Mouse (Mus musculus) kidney, postnatal 4 days (tissue): ENCODE results near the gene Sestd1.

Source experiments
- DNase-seq, 2 experiments: peaks; one replicate each; pipeline ENCODE4 v3.0.0; 2021; ENCODE audit warnings: mixed read lengths in 2 of 2

Sestd1 gene

GRCm38 (mm10) chr2:77203916-77204315 is 76.5 kb downstream of the Sestd1 start:
- no peak for DNase-seq

GRCm38 (mm10) chr2:77201900-77202299 is 78.5 kb downstream of the Sestd1 start:
- no peak for DNase-seq

- DNase-seq = no peak
Measured at GRCm38 (mm10) chr2:77200958-77201614, 79.3 kb downstream of the Sestd1 start.

GRCm38 (mm10) chr2:77200379-77200778 is 80.0 kb downstream of the Sestd1 start:
- DNase-seq = no peak

GRCm38 (mm10) chr2:77198246-77198645 is 82.1 kb downstream of the Sestd1 start:
- no peak for DNase-seq

- no peak for DNase-seq
Measured at GRCm38 (mm10) chr2:77196819-77197218, 83.6 kb downstream of the Sestd1 start.

- no peak for DNase-seq
Measured at GRCm38 (mm10) chr2:77195056-77195455, 85.3 kb downstream of the Sestd1 start.

GRCm38 (mm10) chr2:77191811-77192210 is 88.6 kb downstream of the Sestd1 start:
- no peak for DNase-seq

- DNase-seq = no peak
Measured at GRCm38 (mm10) chr2:77190891-77191290, 89.5 kb downstream of the Sestd1 start.

GRCm38 (mm10) chr2:77190301-77190700 is 90.1 kb downstream of the Sestd1 start:
- no peak for DNase-seq

- DNase-seq = no peak
Measured at GRCm38 (mm10) chr2:77189671-77190070, 90.7 kb downstream of the Sestd1 start.

GRCm38 (mm10) chr2:77187501-77187900 is 92.9 kb downstream of the Sestd1 start:
- DNase-seq = no peak

- no peak for DNase-seq
Measured at GRCm38 (mm10) chr2:77186912-77187311, 93.5 kb downstream of the Sestd1 start.

GRCm38 (mm10) chr2:77184049-77184571 is 96.3 kb downstream of the Sestd1 start:
- no peak for DNase-seq

- DNase-seq = no peak
Measured at GRCm38 (mm10) chr2:77183646-77184045, 96.7 kb downstream of the Sestd1 start.

GRCm38 (mm10) chr2:77182996-77183380 is 97.4 kb downstream of the Sestd1 start:
- no peak for DNase-seq

- DNase-seq = no peak
Measured at GRCm38 (mm10) chr2:77182271-77182995, 98.0 kb downstream of the Sestd1 start.

- no peak for DNase-seq
Measured at GRCm38 (mm10) chr2:77177472-77177871, 102.9 kb downstream of the Sestd1 start.

- DNase-seq = no peak
Measured at GRCm38 (mm10) chr2:77176413-77176812, 104.0 kb downstream of the Sestd1 start.

GRCm38 (mm10) chr2:77175411-77175810 is 105.0 kb downstream of the Sestd1 start:
- DNase-seq = no peak

- DNase-seq = peak in 1 of 2 experiments; percentile 27
Measured at GRCm38 (mm10) chr2:77174313-77174712, 106.1 kb downstream of the Sestd1 start.

- DNase-seq = no peak
Measured at GRCm38 (mm10) chr2:77173821-77174220, 106.6 kb downstream of the Sestd1 start.

- no peak for DNase-seq
Measured at GRCm38 (mm10) chr2:77173366-77173765, 107.0 kb downstream of the Sestd1 start.

GRCm38 (mm10) chr2:77172241-77172671 is 108.1 kb downstream of the Sestd1 start:
- DNase-seq = peak; percentile 35 to 62
